Mouse (Mus musculus) lung, postnatal 0 days (tissue): ENCODE data around the gene Igfbp4.
A peak's percentile ranks its signal among the peaks of the same experiment; 100 is the strongest.

Experiments used
- CTCF ChIP-seq: IDR thresholded peaks from 2 replicates; pipeline ENCODE4 v1.5.1; 2016; ENCODE audit warnings: antibody characterized with exemption, mild to moderate bottlenecking
- EP300 ChIP-seq: IDR thresholded peaks from 2 replicates; pipeline ENCODE4 v1.6.1; 2016; ENCODE audit warnings: antibody characterized with exemption, mild to moderate bottlenecking, control low read depth

DNA sequence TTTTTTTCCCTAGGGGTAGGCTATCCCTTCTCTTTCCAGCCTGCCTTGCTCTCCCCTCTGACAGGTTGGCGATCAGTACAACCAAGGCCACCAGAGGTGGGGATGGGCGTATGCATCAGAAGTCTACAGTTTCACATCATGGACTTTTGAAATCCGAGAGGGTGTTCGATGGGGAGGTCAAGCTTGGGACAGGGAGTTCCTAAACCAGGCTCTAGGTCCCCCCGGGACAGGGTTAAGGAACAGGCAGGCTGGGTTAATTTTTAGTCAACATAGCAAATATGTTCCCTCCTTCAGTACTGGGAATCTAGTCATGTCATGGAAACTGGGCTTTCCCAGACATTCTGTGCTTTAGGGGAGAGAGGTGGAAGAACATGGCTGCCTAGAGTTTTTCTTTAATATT, 3.3 kb downstream of the Igfbp4 start:
- no peak for TF ChIP-seq CTCF
- TF ChIP-seq EP300 = peak; percentile 63
